Mouse (Mus musculus) heart, adult 2 months (tissue): Measurements from ENCODE around the gene Sirt6.

Experiments
- CTCF ChIP-seq: fragments of 200-600 bp; IDR thresholded peaks from 2 replicates; pipeline ENCODE4 v1.8.1; 2022; ENCODE audit warnings: antibody characterized with exemption, mild to moderate bottlenecking, moderate library complexity
- EP300 ChIP-seq: fragments of 200-500 bp; IDR thresholded peaks from 2 replicates; pipeline ENCODE4 v1.6.1; 2011; ENCODE audit warnings: low read depth, low read length, control low read depth; ENCODE audit not compliant: insufficient read depth
- POLR2A ChIP-seq: fragments of 200-500 bp; IDR thresholded peaks from 2 replicates; pipeline ENCODE4 v1.6.1; 2011; ENCODE audit warnings: mild to moderate bottlenecking, low read depth, low read length, control low read depth; ENCODE audit not compliant: insufficient read depth

- TF ChIP-seq EP300, result no peak
- no peak for TF ChIP-seq CTCF
- TF ChIP-seq POLR2A, result no peak
Observed at GRCm38 (mm10) chr10:81599630-81600029, 28.0 kb downstream of the Sirt6 start.
